Mouse (Mus musculus) heart, embryonic 11.5 days (tissue): ENCODE measurements around the gene Psmc2. TPM values are rescaled to one million over a fixed set of nuclear protein-coding genes. Genes with fewer than 3 reads are reported as not detected.

Source experiments
- polyA plus RNA-seq: library from polyadenylated mRNA; unstranded; fragments of >200 nt; fragmentation: Nextera tagmentation; extraction: Ambion mirVana; gene quantifications from 2 replicates; pipeline ENCODE4 v1.2.1, GENCODE M21; 2014

Psmc2 gene
- polyA plus RNA-seq, 1 experiment from 2014 or later = 165 TPM

Other genes starting within 250 kb of the Psmc2 start
- gene Lrrc17, start 241.7 kb upstream of the Psmc2 start, polyA plus RNA-seq = 5.0 and 5.1 TPM in 2 replicates
- gene Fbxl13, start 139.6 kb upstream of the Psmc2 start, polyA plus RNA-seq = 0.06 and 0.20 TPM in 2 replicates
- 26.1 and 30.3 TPM in 2 replicates for gene Armc10, start 139.5 kb upstream of the Psmc2 start, polyA plus RNA-seq
- 4.2 and 5.2 TPM in 2 replicates for gene Napepld, start 83.9 kb upstream of the Psmc2 start, polyA plus RNA-seq
- 133 and 136 TPM in 2 replicates for gene Pmpcb, start 48.1 kb upstream of the Psmc2 start, polyA plus RNA-seq
- 60.4 and 71.5 TPM in 2 replicates for gene Dnajc2, start within 50 bp of the Psmc2 start, polyA plus RNA-seq
- gene Slc26a5, start 80.3 kb downstream of the Psmc2 start, polyA plus RNA-seq = not detected in 2 replicates